Mouse (Mus musculus) forebrain, embryonic 15.5 days (tissue): ENCODE data around the gene Nrip1. TPM values are rescaled to one million over a fixed set of nuclear protein-coding genes. Genes with fewer than 3 reads are reported as not detected.
A peak's percentile ranks its signal among the peaks of the same experiment; 100 is the strongest.

Experiments
- ATAC-seq: fragments of 200-750 bp; cut with Nextera tagmentation; replicated peaks from 2 replicates; pipeline ENCODE4 v1.8.0; 2017; ENCODE audit warnings: mild to moderate bottlenecking, moderate TSS enrichment, moderate library complexity
- H3K27ac ChIP-seq: fragments of 300-500 bp; sonication (generic); replicated peaks from 2 replicates; pipeline ENCODE4 v1.5.1; 2015; ENCODE audit warnings: mild to moderate bottlenecking, inconsistent platforms
- H3K27me3 ChIP-seq: fragments of 300-500 bp; sonication (generic); 2 replicates; pipeline ENCODE4 v1.6.1; 2015; ENCODE audit warnings: inconsistent platforms
- H3K36me3 ChIP-seq: fragments of 300-500 bp; sonication (generic); 2 replicates; pipeline ENCODE4 v1.6.1; 2015; ENCODE audit warnings: mild to moderate bottlenecking, inconsistent platforms
- H3K4me1 ChIP-seq: fragments of 300-500 bp; sonication (generic); 2 replicates; pipeline ENCODE4 v1.6.1; 2015; ENCODE audit warnings: inconsistent platforms
- H3K4me2 ChIP-seq: fragments of 300-500 bp; sonication (generic); replicated peaks from 2 replicates; pipeline ENCODE4 v1.6.1; 2015; ENCODE audit warnings: mild to moderate bottlenecking, inconsistent platforms
- H3K4me3 ChIP-seq: fragments of 300-500 bp; sonication (generic); 2 replicates; pipeline ENCODE4 v1.5.1; 2015; ENCODE audit warnings: mild to moderate bottlenecking, inconsistent platforms
- H3K9ac ChIP-seq: fragments of 300-500 bp; sonication (generic); replicated peaks from 2 replicates; pipeline ENCODE4 v1.6.1; 2015; ENCODE audit warnings: mild to moderate bottlenecking, inconsistent platforms
- H3K9me3 ChIP-seq: fragments of 300-500 bp; sonication (generic); 2 replicates; pipeline ENCODE4 v1.6.1; 2016; ENCODE audit warnings: inconsistent platforms
- WGBS: fragments of 180-500 bp; shearing (Covaris S2); methylation state at CpG from one replicate; pipeline ENCODE4 v1.1.7; 2015; ENCODE audit warnings: mixed read lengths; 5-methylcytosine and 5-hydroxymethylcytosine counted together
- polyA plus RNA-seq: library from polyadenylated mRNA; unstranded; fragments of >200 nt; fragmentation: Nextera tagmentation; extraction: Ambion mirVana; gene quantifications from 2 replicates; pipeline ENCODE4 v1.2.1, GENCODE M21; 2015

Nrip1 gene
- polyA plus RNA-seq, 1 experiment from 2014 or later: 41.4 TPM

- WGBS: 41% methylated on average over 12 of the region's 12 CpGs
- peak overlapping the region; percentile 68 for H3K4me2 ChIP-seq
- 0 out of 2 replicates have a peak, but pooled peaks cover 4% of the 10 kb centered on the region for H3K27me3 ChIP-seq
- ATAC-seq: no peak
- H3K9me3 ChIP-seq: no peaks in the 10 kb centered on the region
- peak overlapping the region; percentile 83; the same call in 1 of the 2 replicates for H3K9ac ChIP-seq
- no peaks in the 10 kb centered on the region for H3K36me3 ChIP-seq
- H3K27ac ChIP-seq: no peak overlapping the region
- peak overlapping the region; percentile 78 for H3K4me3 ChIP-seq
- peaks cover 30% of the 10 kb centered on the region for H3K4me1 ChIP-seq
Observed at GRCm38 (mm10) chr16:76370716-76371613, 2.7 kb downstream of the Nrip1 start.

- WGBS: 36% methylated on average over 6 of the region's 6 CpGs
- H3K9ac ChIP-seq: no peak overlapping the region
Observed at GRCm38 (mm10) chr16:76370041-76370715, 3.4 kb downstream of the Nrip1 start.

GRCm38 (mm10) chr16:76369236-76369635, 4.4 kb downstream of the Nrip1 start:
- Histone ChIP-seq H3K27ac (no peak overlapping the region), H3K9ac (no peak overlapping the region), H3K4me2 (no peak overlapping the region), H3K4me1 (peaks cover 30% of the 10 kb centered on the region), H3K9me3 (no peaks in the 10 kb centered on the region), H3K4me3 (no peak overlapping the region), H3K36me3 (no peaks in the 10 kb centered on the region), H3K27me3 (no peaks in the 10 kb centered on the region)
- 87% methylated on average over 9 of the region's 9 CpGs for WGBS
- ATAC-seq: no peak

More at GRCm38 (mm10) chr16:76370041-76370715, 3.4 kb downstream of the Nrip1 start:
- H3K4me3 ChIP-seq: peak overlapping the region; percentile 78
- no peak for ATAC-seq
- no peaks in the 10 kb centered on the region for H3K9me3 ChIP-seq
- H3K36me3 ChIP-seq: no peaks in the 10 kb centered on the region
- H3K27ac ChIP-seq: no peak overlapping the region
- 0 out of 2 replicates have a peak, but pooled peaks cover 2% of the 10 kb centered on the region for H3K27me3 ChIP-seq
- peak overlapping the region; percentile 5; the same call in 1 of the 2 replicates for H3K4me2 ChIP-seq
- H3K4me1 ChIP-seq: peaks cover 30% of the 10 kb centered on the region

- no peak for ATAC-seq
- WGBS: 93% methylated on average over 12 of the region's 12 CpGs
- Histone ChIP-seq H3K4me2 (no peak overlapping the region), H3K4me1 (peaks cover 24% of the 10 kb centered on the region), H3K27ac (no peak overlapping the region), H3K4me3 (no peak overlapping the region), H3K36me3 (no peaks in the 10 kb centered on the region), H3K27me3 (no peaks in the 10 kb centered on the region), H3K9ac (no peak overlapping the region), H3K9me3 (no peaks in the 10 kb centered on the region)
Observed at GRCm38 (mm10) chr16:76367261-76367908, 6.2 kb downstream of the Nrip1 start.

- Histone ChIP-seq H3K36me3 (no peaks in the 10 kb centered on the region), H3K27me3 (no peaks in the 10 kb centered on the region), H3K4me2 (no peak overlapping the region), H3K27ac (no peak overlapping the region), H3K9ac (no peak overlapping the region), H3K4me3 (no peak overlapping the region), H3K9me3 (no peaks in the 10 kb centered on the region), H3K4me1 (peaks cover 12% of the 10 kb centered on the region)
- ATAC-seq: no peak
- 85% methylated on average over 17 of the region's 17 CpGs for WGBS
Observed at GRCm38 (mm10) chr16:76365790-76366406, 7.7 kb downstream of the Nrip1 start.

- H3K27ac ChIP-seq: no peak overlapping the region
- H3K4me1 ChIP-seq: peaks cover 6% of the 10 kb centered on the region; the same call in 1 of the 2 replicates
- H3K9ac ChIP-seq: no peak overlapping the region
- H3K9me3 ChIP-seq: no peaks in the 10 kb centered on the region
- no peak for ATAC-seq
- WGBS: 86% methylated on average over 10 of the region's 10 CpGs
- H3K36me3 ChIP-seq: no peaks in the 10 kb centered on the region
- no peak overlapping the region for H3K4me3 ChIP-seq
- no peaks in the 10 kb centered on the region for H3K27me3 ChIP-seq
- no peak overlapping the region for H3K4me2 ChIP-seq
Observed at GRCm38 (mm10) chr16:76365237-76365636, 8.4 kb downstream of the Nrip1 start.

- no peak overlapping the region for H3K27ac ChIP-seq
- no peaks in the 10 kb centered on the region for H3K36me3 ChIP-seq
- no peak overlapping the region for H3K9ac ChIP-seq
- WGBS: 96% methylated on average over 3 of the region's 3 CpGs
- H3K4me2 ChIP-seq: no peak overlapping the region
- no peaks in the 10 kb centered on the region for H3K9me3 ChIP-seq
- no peak for ATAC-seq
- H3K4me1 ChIP-seq: no peaks in the 10 kb centered on the region
- no peak overlapping the region for H3K4me3 ChIP-seq
- H3K27me3 ChIP-seq: no peaks in the 10 kb centered on the region
Observed at GRCm38 (mm10) chr16:76363641-76364040, 10.0 kb downstream of the Nrip1 start.

GRCm38 (mm10) chr16:76362982-76363381, 10.6 kb downstream of the Nrip1 start:
- H3K27me3 ChIP-seq: no peaks in the 10 kb centered on the region
- 94% methylated on average over 12 of the region's 12 CpGs for WGBS
- H3K9me3 ChIP-seq: no peaks in the 10 kb centered on the region
- H3K4me1 ChIP-seq: no peaks in the 10 kb centered on the region
- no peak overlapping the region for H3K9ac ChIP-seq
- H3K4me3 ChIP-seq: no peak overlapping the region
- H3K4me2 ChIP-seq: no peak overlapping the region
- ATAC-seq: no peak
- no peak overlapping the region for H3K27ac ChIP-seq
- no peaks in the 10 kb centered on the region for H3K36me3 ChIP-seq

GRCm38 (mm10) chr16:76360441-76360840, 13.2 kb downstream of the Nrip1 start:
- H3K4me3 ChIP-seq: no peak overlapping the region
- H3K9me3 ChIP-seq: no peaks in the 10 kb centered on the region
- ATAC-seq: no peak
- H3K27ac ChIP-seq: no peak overlapping the region
- no peaks in the 10 kb centered on the region for H3K27me3 ChIP-seq
- H3K36me3 ChIP-seq: no peaks in the 10 kb centered on the region
- no peak overlapping the region for H3K9ac ChIP-seq
- no peaks in the 10 kb centered on the region for H3K4me1 ChIP-seq
- 93% methylated on average over 6 of the region's 6 CpGs for WGBS
- H3K4me2 ChIP-seq: no peak overlapping the region

GRCm38 (mm10) chr16:76358757-76359156, 14.9 kb downstream of the Nrip1 start:
- Histone ChIP-seq H3K36me3 (no peaks in the 10 kb centered on the region), H3K9ac (no peak overlapping the region), H3K27me3 (no peaks in the 10 kb centered on the region), H3K4me3 (no peak overlapping the region), H3K4me1 (no peaks in the 10 kb centered on the region), H3K9me3 (no peaks in the 10 kb centered on the region), H3K27ac (no peak overlapping the region), H3K4me2 (no peak overlapping the region)
- WGBS: 45% methylated on average over 4 of the region's 4 CpGs
- ATAC-seq: no peak

- no peaks in the 10 kb centered on the region for H3K4me1 ChIP-seq
- H3K27me3 ChIP-seq: no peaks in the 10 kb centered on the region
- 0 out of 2 replicates have a peak, but pooled peaks have one; percentile 23 for ATAC-seq
- no peaks in the 10 kb centered on the region for H3K9me3 ChIP-seq
- H3K9ac ChIP-seq: no peak overlapping the region
- H3K4me3 ChIP-seq: no peak overlapping the region
- H3K36me3 ChIP-seq: no peaks in the 10 kb centered on the region
- H3K27ac ChIP-seq: no peak overlapping the region
- H3K4me2 ChIP-seq: no peak overlapping the region
- 69% methylated on average over 18 of the region's 18 CpGs for WGBS
Observed at GRCm38 (mm10) chr16:76358128-76358748, 15.4 kb downstream of the Nrip1 start.
